Mouse (Mus musculus): ENCODE measurements around the gene Daam2.

GRCm38 (mm10) chr17:49449230-49449608, 114.9 kb downstream of the Daam2 start:
- TF ChIP-seq CTCF (IDR thresholded peaks at IDR 0.05; ENCODE audit: borderline replicate concordance, insufficient read depth, low read length) (no peak), POLR2A (IDR thresholded peaks at IDR 0.05; ENCODE audit: low read depth, low read length) (no peak)
